Mouse (Mus musculus): ENCODE data around the gene Intu.

DNA sequence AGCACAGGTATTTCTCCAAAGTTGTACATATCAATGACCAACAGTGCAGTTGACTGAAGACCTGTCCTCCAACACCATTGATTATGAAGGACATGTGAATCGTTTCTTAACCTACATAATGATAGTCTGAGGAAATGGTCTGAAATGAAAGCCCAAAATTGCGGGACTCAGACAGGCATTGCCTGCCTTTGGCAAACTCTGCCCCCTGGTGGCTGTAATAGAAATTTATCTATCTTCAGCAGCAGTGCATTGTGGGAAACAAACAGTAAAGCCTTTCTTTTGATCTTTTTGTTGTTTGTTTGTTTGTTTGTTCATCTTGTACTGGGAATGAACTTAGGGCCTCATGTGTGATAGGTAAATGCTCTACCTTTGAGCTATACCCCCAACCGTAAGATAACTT, 32.2 kb upstream of the Intu start:
- TF ChIP-seq CTCF (IDR thresholded peaks at IDR 0.05; ENCODE audit: low read depth): peak; percentile 49
- TF ChIP-seq EP300 (IDR thresholded peaks at IDR 0.05; ENCODE audit: low read depth): no peak
